Mouse (Mus musculus): ENCODE results near the gene Rnf151.
"Not testable (repeated sequence)": the region's sequence is repeated elsewhere in the genome, so short reads cannot be mapped to it uniquely, and the experiment has no call there.

Rnf151 gene

DNA sequence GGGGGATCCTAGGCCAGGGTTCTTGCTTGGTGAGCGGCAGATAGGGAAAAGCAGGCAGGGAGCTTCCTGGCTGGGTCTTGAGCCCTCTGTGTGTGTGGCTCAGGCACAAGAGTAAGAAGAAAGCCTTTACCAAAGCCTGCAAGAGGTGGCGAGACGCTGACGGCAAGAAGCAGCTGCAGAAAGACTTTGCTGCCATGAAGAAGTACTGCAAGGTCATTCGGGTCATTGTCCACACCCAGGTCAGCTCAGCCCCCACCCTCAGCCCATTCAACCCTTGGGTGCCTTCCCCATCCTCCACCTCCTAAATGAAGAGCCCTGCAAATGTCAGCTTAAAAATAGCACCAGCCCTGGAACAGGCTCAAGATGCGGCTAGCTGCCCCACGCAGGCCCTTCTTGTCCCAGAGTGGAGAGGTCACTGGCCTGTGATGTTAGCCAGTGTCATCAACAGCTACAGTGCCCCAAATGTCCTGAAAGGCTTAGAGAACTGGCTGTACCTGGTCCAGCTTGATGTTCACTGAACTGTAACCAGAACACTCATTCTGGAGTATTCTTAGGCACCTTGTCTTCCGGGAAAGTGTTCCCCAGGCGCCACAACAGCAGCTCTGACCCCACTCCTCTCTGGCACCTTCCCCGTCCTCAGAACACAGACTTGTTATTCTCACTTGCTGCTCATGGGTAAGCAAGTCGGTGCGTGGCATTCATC lies 14.5 kb upstream of the Rnf151 start:
- no peak for DNase-seq (ENCODE audit: low spot score in 2 of 2)

DNA sequence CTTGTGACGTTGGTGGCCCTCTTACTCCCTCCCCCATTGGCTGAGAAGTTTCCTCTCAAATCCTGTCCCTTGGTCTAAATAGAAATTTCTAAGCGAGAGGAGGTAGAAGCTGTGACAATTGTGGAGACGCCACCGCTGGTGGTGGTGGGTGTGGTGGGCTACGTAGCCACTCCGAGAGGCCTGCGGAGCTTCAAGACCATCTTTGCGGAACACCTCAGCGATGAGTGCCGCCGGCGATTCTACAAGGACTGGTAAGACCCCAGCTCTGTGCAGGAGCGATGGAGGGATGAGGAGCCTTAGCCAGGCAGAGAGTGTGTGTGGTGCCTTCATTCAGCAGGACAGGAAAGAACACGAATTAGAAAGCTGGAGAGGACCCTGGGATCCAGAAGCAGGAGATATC lies 12.9 kb upstream of the Rnf151 start:
- no peak for DNase-seq (ENCODE audit: low spot score in 2 of 2)

DNA sequence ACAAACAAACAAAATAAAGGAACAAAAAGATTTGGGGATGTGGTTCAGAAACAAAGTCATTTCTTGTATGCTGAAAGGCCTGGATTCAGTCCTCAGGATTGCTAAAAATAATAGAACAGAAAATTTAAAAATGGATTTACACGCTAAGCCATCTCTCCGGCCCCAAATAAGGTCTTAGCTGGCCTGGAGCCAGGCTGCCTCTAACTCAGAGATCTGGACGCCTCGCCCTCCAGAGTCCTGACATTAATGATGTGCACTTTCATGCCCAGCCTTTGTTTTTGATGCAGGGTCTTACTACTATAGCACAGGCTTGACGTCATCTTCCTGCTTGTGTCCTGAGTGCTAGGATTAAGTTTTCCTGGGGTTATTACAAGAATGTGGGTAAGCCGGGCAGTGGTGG lies 11.2 kb upstream of the Rnf151 start:
- DNase-seq (ENCODE audit: low spot score in 2 of 2) = no peak

DNA sequence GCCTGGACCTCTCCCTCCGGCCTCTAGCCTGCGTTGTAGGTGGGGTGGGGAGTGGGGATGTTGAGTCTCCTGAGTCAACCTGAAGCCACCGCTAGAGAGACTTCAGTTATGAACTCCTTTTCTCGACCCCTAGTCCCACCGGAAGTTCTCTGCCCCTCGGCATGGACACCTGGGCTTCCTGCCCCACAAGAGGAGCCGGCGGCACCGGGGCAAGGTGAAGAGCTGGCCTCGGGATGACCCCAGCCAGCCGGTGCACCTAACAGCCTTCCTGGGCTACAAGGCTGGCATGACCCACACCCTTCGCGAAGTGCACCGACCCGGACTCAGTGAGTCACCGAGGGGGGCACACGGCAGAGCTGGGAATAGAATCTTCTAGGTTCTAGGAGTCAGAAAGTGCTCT lies 10.3 kb upstream of the Rnf151 start:
- no peak for DNase-seq (ENCODE audit: low spot score in 2 of 2)

DNA sequence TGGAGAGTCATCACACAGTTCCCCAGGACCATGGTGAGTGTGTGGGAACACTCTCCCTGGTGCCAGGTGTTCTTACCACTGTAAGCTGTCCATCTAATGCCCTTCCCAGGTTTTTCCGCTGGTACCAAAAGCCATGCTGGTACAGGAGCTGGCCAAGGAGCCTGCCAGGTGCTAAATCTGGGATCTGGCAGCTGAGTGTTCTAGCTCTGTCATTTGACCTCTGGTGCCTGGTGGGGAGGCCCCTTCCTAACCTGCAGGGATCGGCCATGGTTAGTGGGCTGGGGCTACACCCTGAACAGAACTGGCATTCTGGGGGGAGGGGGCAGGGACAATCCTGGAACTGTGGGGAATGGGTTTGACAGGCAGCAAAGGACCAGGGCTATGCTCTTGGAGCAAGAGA lies 9.8 kb upstream of the Rnf151 start, which contains the start of gene Rpl3l:
Rpl3l (plus strand) TSS at position 203 of the 400 bp plus-strand sequence.
- DNase-seq (ENCODE audit: low spot score in 2 of 2) = no peak

DNA sequence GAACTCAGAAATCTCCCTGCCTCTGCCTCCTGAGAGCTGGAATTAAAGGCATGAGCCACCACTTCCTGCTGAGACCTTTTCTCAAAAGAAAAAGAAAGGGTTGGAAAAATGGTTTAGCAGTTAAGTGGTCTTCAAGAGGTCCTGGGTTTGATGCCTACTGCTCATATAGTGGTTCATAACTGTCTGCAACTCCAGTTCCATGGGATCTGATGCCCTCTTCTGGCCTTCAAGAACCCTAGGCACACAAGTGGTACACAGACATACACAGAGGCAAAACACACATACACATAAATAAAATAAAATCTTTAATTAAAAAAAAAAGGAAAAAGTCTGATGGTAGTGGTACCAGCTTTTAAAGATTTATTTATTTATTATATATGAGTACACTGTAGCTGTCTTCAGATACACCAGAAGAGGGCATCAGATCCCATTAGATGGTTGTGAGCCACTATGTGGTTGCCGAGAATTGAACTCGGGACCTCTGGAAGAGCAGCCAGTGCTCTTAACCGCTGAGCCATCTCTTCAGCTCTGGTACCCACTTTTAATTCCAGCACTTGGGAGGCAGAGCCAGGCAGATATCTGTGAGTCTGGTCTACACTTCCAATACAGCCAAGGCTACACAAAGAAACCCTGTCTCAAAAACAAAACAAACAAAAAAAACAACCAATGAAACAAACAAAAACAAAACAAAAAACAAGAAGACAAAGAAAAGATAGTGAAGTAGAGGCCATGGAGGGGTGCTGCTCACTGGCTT lies 8.0 kb upstream of the Rnf151 start:
- no peak for DNase-seq (ENCODE audit: low spot score in 2 of 2)

DNA sequence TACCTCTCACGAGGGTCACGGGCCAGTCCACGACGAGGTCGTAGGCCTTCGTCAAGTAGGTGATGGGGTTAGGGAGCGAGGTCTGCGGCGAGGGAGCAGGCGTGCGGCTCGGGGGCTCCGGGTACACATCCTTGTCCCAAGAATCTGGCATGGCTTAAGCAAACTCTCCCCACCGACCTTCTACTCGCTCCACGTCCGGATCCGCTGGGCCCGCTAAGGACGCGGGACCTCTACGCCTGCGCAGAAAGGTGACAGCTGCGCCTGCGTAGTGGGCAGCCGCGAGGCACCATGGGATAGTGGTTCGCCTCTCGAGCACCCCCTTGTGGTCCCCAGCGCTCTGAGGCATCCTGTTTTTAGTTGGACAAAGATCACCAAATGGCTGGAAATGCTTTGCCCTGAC lies 6.3 kb upstream of the Rnf151 start, which contains the start of gene Ndufb10:
Ndufb10 (minus strand) TSS at position 295 of the 400 bp plus-strand sequence.
- peak; percentile 98 for DNase-seq (ENCODE audit: low spot score in 2 of 2)

DNA sequence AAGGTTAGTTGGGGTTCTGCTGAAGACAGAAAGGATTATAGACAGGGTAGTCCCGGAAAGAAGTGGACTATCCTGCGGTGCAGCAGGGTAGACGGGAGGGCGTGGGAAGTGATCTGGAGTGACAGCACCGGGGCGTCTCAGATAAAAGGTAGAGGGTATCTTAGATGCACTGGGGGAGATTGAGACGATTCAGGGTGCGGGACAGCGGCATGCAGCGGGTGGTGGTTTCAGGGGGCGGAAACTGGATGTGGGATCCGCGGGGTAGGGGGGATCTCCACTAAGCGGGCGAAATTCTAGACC lies 6.0 kb upstream of the Rnf151 start:
- no peak for DNase-seq (ENCODE audit: low spot score in 2 of 2)

DNA sequence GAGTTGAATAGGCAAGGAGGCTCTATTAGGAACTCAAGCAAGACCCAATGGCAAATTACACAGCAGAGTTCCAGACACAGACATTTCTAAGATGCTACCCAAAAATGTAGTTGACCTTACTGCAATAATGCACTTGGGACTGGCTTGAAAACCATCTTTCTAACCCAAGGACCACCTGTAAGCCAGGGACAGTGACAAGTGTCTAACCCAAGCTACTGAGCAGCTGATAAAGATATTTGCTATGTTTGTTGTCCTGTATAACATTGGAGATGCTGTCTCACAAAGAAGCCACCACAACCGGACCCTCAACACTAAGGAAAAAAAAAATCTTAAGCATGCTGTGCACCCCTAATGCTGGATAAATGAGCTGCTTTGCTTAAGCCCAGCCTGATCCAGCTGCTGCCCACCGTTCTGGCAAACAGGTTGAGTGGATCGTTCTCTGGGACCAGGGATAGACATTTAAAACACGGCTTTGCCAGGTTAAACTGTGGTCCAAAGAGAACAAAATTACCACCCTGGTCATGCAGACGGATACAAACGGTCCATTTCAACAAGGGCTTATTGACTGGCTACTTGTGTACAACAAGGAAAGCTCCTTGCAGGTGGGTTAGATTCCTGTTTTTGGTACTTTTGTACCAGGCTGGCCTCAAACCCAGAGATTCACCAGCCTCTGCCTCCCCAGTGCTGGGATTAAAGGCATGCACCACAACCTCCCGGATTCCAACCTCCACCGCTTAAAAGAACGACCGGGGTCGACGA lies 5.4 kb upstream of the Rnf151 start:
- no peak for DNase-seq (ENCODE audit: low spot score in 2 of 2)

DNA sequence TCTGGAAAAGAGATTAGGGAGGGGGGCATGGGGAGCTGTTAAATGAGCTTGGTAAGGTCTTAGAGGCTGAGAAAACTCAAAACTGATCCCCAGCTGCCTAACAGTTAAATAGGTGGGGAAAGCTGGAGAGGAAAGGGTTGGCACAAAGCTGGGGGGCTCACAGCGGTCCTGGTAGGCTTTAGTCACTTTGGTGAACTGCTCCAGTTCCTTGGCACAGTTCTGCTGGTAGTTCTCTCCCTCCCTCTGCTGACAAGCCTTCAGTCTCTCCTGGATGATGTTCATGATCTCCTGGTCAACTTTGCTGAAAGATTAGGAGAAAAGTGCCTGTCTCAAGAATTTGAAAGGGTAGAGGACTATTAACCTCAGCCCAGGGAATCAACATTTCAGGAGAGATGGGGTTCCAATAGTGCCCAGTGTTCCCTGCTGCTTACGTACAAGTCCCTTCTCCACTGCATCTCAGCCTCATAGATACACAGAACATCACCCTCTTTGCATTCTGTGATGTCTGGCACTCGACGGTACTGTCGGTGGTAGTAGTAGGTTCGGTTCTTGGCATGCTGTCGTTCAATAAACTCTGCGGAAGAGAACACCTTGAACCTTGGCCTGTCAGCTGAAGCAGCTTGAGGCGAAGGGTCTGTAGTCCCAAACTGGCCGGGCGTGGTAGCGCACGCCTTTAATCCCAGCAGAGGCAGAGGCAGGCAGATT lies 4.5 kb upstream of the Rnf151 start:
- DNase-seq (ENCODE audit: low spot score in 2 of 2) = no peak

DNA sequence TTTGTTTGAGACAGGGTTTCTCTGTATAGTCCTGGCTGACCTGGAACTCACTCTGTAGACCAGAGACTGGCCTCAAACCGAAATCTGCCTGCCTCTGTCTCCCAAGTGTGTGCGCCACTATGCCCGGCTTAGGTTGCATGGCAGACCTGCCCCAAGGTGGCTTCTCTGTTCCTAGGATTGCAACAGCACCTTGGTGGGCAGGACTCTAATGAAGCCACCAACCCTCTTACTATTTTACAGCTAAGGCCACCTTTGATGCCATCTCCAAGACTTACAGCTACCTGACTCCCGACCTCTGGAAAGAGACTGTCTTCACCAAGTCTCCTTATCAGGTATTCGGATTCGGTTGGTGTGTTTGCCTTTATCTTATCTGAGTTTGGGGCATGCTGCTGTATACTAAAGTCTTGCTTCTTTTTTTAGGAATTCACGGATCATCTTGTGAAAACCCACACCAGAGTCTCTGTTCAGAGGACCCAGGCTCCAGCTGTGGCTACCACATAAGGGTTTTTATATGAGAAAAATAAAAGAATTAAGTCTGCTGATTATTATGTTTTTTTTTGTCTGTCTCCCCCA lies 3.6 kb upstream of the Rnf151 start:
- not testable (repeated sequence) for DNase-seq (ENCODE audit: low spot score in 2 of 2)

DNA sequence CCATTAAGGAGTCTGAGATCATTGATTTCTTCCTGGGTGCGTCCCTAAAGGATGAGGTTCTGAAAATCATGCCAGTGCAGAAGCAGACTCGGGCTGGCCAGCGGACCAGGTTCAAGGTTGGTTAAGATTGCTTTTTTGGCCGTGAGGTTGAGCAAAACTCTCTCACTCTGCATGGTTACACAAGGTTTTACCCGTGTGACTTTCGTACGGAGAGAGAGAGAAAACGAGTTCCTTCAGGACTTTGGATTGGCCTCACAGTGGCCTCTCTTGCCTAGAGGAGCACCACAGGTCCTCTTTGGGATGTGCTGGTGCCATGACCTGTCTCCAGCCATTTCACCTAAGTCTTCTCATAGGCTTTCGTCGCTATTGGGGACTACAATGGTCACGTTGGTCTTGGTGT lies 2.8 kb upstream of the Rnf151 start:
- DNase-seq (ENCODE audit: low spot score in 2 of 2) = not testable (repeated sequence)

DNA sequence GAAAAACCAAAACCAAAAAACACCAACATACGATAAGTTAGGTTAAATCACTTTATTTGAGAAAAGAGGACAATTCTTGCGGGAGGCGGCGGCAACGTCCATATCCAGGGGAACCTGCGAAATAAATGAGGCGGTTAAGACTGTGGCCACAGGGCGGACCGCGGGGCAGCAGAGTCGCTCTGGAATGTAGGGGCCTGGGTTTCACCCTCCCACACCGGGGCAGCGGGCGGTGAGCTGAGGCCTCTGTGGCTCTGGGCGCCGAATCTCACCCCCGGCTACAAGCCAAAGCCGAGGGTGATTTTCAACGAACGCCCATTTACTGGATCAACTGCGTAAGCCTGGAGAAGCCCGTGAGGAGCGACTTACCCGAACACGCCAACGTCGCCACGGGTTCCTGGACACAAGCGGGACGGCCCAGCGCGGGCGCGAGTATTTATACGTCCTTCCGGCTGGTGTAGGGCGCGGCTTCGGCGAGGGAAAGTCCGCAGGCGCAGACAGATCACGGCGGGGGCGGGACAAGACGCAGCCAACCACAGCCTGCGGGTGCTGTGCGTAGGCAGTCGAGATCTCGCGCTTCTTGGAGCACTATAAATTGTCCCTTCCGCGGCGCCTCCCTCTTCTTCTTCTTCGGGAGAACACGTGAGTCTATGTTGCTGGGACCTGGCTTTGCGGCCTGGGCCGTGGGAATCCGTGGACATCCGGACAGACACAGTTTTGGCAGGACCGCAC lies 1.8 kb upstream of the Rnf151 start:
- peak; percentile 91 to 98 for DNase-seq (ENCODE audit: low spot score in 2 of 2)

DNA sequence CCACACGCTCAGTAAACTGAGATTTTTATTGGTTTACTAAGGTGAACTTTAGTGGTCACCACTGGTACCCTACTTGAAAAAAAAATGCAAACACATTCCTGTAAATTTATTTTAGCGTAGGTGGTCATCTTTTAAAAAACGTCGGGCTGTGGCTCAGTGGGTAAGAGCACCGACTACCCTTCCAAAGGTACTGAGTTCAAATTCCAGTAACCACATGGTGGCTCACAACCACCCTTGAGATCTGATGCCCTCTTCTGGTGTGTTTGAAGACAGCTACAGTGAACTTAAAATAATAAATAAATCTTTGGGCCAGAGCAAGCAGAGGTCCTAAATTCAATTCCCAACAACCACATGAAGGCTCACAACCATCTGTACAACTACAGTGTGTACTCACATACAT lies 1.1 kb upstream of the Rnf151 start:
- DNase-seq (ENCODE audit: low spot score in 2 of 2) = not testable (repeated sequence)

DNA sequence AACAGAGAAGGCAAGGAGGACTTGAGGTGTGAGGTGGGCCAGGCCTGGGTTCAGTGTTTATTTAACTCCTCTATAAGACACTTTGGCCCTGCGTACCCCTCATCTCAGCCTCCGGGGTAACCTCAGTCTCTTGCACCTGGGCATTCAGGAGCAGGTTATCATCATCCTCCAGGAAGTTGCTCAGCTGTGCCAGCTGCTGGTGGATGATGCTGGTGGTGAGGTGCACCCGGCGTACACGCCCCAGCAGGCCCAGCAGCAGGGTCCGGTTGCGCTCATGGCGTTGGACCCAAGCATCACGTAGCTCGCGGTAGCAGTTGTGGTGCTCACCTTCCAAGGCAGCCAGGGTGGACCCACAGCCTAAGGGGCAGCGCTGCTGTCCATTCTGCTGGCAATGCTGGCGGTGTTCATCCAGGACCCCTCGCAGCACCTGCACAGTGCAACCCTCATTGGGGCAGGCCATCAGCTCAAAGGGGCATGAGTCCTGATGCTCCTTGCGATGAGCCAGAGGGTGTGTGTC lies 1.6 kb downstream of the Rnf151 start:
- no peak for DNase-seq (ENCODE audit: low spot score in 2 of 2)

DNA sequence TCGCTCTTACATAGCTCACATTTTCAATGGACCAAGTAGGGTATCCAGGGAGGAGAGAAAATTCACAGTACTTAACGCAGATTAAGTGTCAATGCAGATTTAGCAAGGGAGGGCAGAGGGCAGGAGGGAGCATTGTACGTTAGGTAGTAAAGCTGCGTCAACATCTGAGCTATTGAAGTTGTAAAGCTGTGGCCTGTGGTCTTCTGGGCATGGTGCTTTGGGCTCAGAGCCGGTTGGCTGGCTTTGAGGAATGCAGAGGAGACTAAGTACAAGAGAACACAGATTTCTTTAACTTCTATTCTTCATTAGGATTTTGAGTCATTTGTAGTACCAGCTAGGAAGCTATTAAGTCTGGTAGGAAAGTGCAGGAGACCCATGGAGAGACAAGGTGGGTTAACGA lies 2.3 kb downstream of the Rnf151 start:
- DNase-seq (ENCODE audit: low spot score in 2 of 2) = no peak

DNA sequence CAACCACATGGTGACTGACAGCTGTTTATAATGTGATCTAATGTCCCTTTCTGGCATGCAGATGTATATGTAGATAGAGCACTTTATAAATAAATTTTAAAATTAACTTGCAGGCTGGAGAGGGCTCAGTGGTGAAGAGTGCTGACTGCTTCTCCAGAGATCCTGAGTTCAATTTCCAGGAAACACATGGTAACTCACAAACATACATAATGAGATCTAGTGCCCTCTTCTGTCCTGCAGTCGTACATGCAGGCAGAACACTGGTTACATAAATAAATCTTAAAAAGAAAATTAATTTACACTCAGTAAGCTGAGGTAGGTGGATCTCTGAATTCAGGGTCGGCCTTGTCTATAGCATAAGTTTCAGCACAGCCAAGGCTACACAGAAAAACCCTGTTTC lies 9.2 kb downstream of the Rnf151 start:
- DNase-seq (ENCODE audit: low spot score in 2 of 2) = no peak

DNA sequence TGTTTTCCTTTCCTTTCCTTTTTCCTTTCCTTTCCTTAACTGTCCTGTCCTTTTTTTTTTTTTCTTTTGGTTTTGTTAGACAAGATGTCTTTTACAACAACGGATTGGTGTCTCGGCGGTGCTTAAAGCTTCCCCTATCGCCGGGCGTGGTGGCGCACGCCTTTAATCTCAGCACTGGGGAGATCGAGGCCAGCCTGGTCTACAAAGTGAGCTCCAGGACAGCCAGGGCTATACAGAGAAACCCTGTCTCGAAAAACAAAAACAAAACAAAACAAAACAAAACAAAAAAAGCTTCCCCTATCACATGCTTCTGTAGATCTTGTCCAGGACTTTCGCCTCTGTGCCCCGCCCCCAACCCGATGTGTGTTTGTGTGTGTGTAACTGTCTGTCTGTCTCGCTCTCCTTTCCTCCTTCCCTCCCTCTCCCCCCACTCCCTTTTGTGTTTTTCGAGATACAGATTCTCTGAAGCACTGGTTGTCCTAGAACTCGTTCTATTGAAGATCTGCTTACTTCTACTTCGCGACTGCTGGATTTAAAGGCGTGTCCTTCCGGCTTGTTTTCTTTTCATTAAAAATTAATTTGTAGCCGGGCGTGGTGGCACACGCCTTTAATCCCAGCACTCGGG lies 9.9 kb downstream of the Rnf151 start:
- no peak for DNase-seq (ENCODE audit: low spot score in 2 of 2)

DNA sequence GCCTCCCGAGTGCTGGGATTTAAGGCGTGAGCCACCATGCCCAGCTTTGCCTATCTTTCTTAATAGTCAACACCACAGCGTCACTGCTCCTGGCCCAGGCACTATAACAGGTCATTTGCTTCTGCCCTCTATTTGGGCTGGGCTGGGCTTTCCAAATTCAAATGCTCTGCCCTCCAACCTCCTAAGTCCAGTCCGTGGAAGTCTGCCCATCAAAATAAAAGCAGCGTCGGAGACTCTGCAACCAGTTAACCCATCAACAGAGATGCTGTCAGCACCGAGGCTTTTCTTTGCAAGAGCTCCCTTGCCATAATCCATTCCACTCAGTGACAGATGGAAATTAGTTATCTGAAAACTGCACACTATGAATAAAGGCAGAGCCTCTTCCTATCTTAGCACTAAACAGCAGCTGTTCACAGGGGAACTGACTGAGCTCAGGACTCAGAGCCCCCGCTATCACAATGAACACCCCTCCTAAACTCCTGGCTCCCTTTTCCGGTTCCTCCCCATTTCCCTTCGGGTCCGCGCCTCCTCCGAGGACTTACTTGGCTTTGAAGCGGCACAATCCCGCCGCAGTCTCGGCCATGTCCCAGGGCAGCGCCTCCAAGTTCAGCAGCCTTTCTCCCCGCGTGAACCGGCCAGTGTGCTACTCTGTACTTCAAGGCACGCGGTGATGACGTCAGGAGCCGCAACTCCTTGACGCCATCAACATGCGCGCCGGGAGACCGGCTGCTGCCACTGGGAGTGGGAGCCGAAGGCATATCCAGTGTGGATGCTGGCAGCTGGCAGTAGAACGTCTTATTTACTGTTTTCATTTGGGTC lies 10.7 kb downstream of the Rnf151 start, which contains the start of gene Tbl3:
Tbl3 (minus strand) TSS at position 679 of the 819 bp plus-strand sequence.
- peak; percentile 95 to 96 for DNase-seq (ENCODE audit: low spot score in 2 of 2)

All from cerebellum, postnatal 4 days (tissue).